Mouse (Mus musculus) induced T-regulatory cell, adult 2 months (primary cell): ENCODE measurements around the gene Phykpl.
"Not testable (repeated sequence)": the region's sequence is repeated elsewhere in the genome, so short reads cannot be mapped to it uniquely, and the experiment has no call there.

Experiments
- DNase-seq: peaks from one replicate; pipeline ENCODE4 v3.0.0-alpha.2; 2012; ENCODE audit warnings: low read depth

The Phykpl gene

GRCm38 (mm10) chr11:51617693-51618092 is 33.1 kb downstream of the Phykpl start:
- peak; percentile 89 for DNase-seq

GRCm38 (mm10) chr11:51618894-51619408 is 34.4 kb downstream of the Phykpl start:
- no peak for DNase-seq

- peak; percentile 98 for DNase-seq
Measured at GRCm38 (mm10) chr11:51619409-51620060, 35.0 kb downstream of the Phykpl start, which contains the start of gene Nhp2. Gene Nhp2 (plus strand): TSS chr11:51619735.

- DNase-seq: no peak
Measured at GRCm38 (mm10) chr11:51620084-51620483, 35.5 kb downstream of the Phykpl start.

GRCm38 (mm10) chr11:51621776-51622175 is 37.2 kb downstream of the Phykpl start:
- no peak for DNase-seq

GRCm38 (mm10) chr11:51622971-51623491 is 38.5 kb downstream of the Phykpl start:
- DNase-seq: no peak

GRCm38 (mm10) chr11:51625187-51625820 is 40.7 kb downstream of the Phykpl start:
- DNase-seq: no peak

- no peak for DNase-seq
Measured at GRCm38 (mm10) chr11:51627425-51627824, 42.9 kb downstream of the Phykpl start.

GRCm38 (mm10) chr11:51627907-51628306 is 43.4 kb downstream of the Phykpl start:
- DNase-seq: no peak

- no peak for DNase-seq
Measured at GRCm38 (mm10) chr11:51629651-51630314, 45.2 kb downstream of the Phykpl start.

- no peak for DNase-seq
Measured at GRCm38 (mm10) chr11:51632130-51632753, 47.7 kb downstream of the Phykpl start.

- not testable (repeated sequence) for DNase-seq
Measured at GRCm38 (mm10) chr11:51633200-51633599, 48.6 kb downstream of the Phykpl start.

- DNase-seq: no peak
Measured at GRCm38 (mm10) chr11:51633721-51634120, 49.2 kb downstream of the Phykpl start.

GRCm38 (mm10) chr11:51635127-51635524 is 50.6 kb downstream of the Phykpl start:
- DNase-seq: no peak

GRCm38 (mm10) chr11:51635525-51636322 is 51.2 kb downstream of the Phykpl start, which contains the start of gene Rmnd5b:
Gene Rmnd5b (minus strand): TSS chr11:51635896.
- DNase-seq: peak; percentile 93

- peak; percentile 91 for DNase-seq
Measured at GRCm38 (mm10) chr11:51636323-51636684, 51.7 kb downstream of the Phykpl start.

- peak; percentile 69 for DNase-seq
Measured at GRCm38 (mm10) chr11:51637971-51638414, 53.4 kb downstream of the Phykpl start.

- DNase-seq: no peak
Measured at GRCm38 (mm10) chr11:51638497-51638896, 53.9 kb downstream of the Phykpl start.

GRCm38 (mm10) chr11:51640748-51641147 is 56.2 kb downstream of the Phykpl start:
- DNase-seq: no peak

- no peak for DNase-seq
Measured at GRCm38 (mm10) chr11:51643202-51643601, 58.6 kb downstream of the Phykpl start.

GRCm38 (mm10) chr11:51643761-51644160 is 59.2 kb downstream of the Phykpl start:
- no peak for DNase-seq
